Mouse (Mus musculus) limb, embryonic 14.5 days (tissue): ENCODE data around the gene Mapkbp1. TPM values are rescaled to one million over a fixed set of nuclear protein-coding genes. Genes with fewer than 3 reads are reported as not detected.

Experiments used
- ATAC-seq: fragments of 200-750 bp; cut with Nextera tagmentation; 2 replicates; pipeline ENCODE4 v1.8.0; 2017; ENCODE audit warnings: low read depth, moderate number of reproducible peaks, moderate TSS enrichment; ENCODE audit not compliant: low FRiP score
- DNase-seq: peaks from one replicate; pipeline ENCODE4 v3.0.0-alpha.2; 2015; ENCODE audit warnings: low spot score
- H3K27ac ChIP-seq: fragments of 300-500 bp; sonication (generic); replicated peaks from 2 replicates; pipeline ENCODE4 v1.5.1; 2014; ENCODE audit warnings: low read depth, mild to moderate bottlenecking, low read length, moderate library complexity, mixed read lengths
- H3K27me3 ChIP-seq: fragments of 300-500 bp; sonication (generic); 2 replicates; pipeline ENCODE4 v1.6.1; 2014; ENCODE audit warnings: low read length, mixed read lengths; ENCODE audit not compliant: control insufficient read depth, insufficient read depth
- H3K36me3 ChIP-seq: fragments of 300-500 bp; sonication (generic); 2 replicates; pipeline ENCODE4 v1.6.1; 2014; ENCODE audit warnings: mild to moderate bottlenecking, low read length, moderate library complexity, mixed read lengths; ENCODE audit not compliant: control insufficient read depth, insufficient read depth
- H3K4me1 ChIP-seq: fragments of 300-500 bp; sonication (generic); 2 replicates; pipeline ENCODE4 v1.6.1; 2014; ENCODE audit warnings: antibody characterized with exemption, low read length, mixed read lengths; ENCODE audit not compliant: control insufficient read depth, insufficient read depth
- H3K4me2 ChIP-seq: fragments of 300-500 bp; sonication (generic); replicated peaks from 2 replicates; pipeline ENCODE4 v1.6.1; 2014; ENCODE audit warnings: low read depth, mild to moderate bottlenecking, low read length, moderate library complexity; ENCODE audit not compliant: severe bottlenecking
- H3K4me3 ChIP-seq: fragments of 300-500 bp; sonication (generic); replicated peaks from 2 replicates; pipeline ENCODE4 v1.5.1; 2014; ENCODE audit warnings: low read length
- H3K9ac ChIP-seq: fragments of 300-500 bp; sonication (generic); 2 replicates; pipeline ENCODE4 v1.6.1; 2014; ENCODE audit warnings: mild to moderate bottlenecking, low read depth, low read length, moderate library complexity; ENCODE audit not compliant: severe bottlenecking
- H3K9me3 ChIP-seq: fragments of 300-500 bp; sonication (generic); 2 replicates; pipeline ENCODE4 v1.6.1; 2016; ENCODE audit warnings: low read length; ENCODE audit not compliant: control insufficient read depth
- POLR2A ChIP-seq: fragments of 200-500 bp; IDR thresholded peaks from 2 replicates; pipeline ENCODE4 v1.8.0; 2012; ENCODE audit warnings: inconsistent platforms, mild to moderate bottlenecking, moderate library complexity, borderline replicate concordance; ENCODE audit not compliant: insufficient read depth, insufficient read length; ENCODE audit errors: extremely low read depth
- WGBS: fragments of 180-500 bp; shearing (Covaris S2); extraction: QIAGEN DNeasy Blood & Tissue Kit; methylation state at CpG from one replicate; pipeline ENCODE4 v1.1.7; 2014; 5-methylcytosine and 5-hydroxymethylcytosine counted together
- polyA plus RNA-seq, 2 experiments: library from polyadenylated mRNA; depleted of rRNA in 1 of 2; stranded (reverse) in 1 of 2; unstranded in 1 of 2; fragments of >200 nt; fragmentation: Nextera tagmentation in 1 of 2; extraction: Ambion mirVana in 1 of 2; gene quantifications; 2 replicates each; pipeline versions ENCODE4 v1.2.1 to v1.2.3; 2012 to 2014

Mapkbp1 gene
- polyA plus RNA-seq, 2 experiments, result 4.2 to 26.2 TPM

DNA sequence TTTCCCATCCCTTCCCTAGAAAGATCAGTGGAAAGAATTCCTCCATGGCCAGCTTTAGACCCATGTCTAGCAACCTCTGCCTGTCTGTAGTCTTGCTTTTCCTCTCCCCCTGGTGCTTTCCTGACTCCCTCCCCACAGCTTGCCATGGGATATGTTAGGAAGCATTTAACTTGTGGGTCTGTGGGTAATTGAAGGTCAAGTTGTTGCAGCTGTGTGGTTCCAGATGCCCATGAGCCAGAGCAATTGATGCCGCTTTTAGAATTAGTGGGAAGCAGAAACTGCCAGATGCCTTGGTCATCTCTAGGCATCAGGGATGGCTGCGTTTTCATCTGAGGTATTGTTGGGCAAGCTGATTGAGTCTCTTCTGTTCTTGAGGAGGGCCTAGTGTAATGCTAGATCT lies 9.1 kb downstream of the Mapkbp1 start:
- Histone ChIP-seq H3K27ac (no peak overlapping the region), H3K9ac (no peak overlapping the region), H3K9me3 (no peaks in the 10 kb centered on the region), H3K36me3 (peaks cover 20% of the 10 kb centered on the region), H3K4me3 (no peak overlapping the region), H3K4me1 (peaks cover 4% of the 10 kb centered on the region; the same call in 1 of the 2 replicates), H3K27me3 (no peaks in the 10 kb centered on the region), H3K4me2 (no peak overlapping the region)
- 62% methylated on average over 2 of the region's 2 CpGs for WGBS
- DNase-seq (no peak), ATAC-seq (no peak)
- TF ChIP-seq POLR2A, result no peak

DNA sequence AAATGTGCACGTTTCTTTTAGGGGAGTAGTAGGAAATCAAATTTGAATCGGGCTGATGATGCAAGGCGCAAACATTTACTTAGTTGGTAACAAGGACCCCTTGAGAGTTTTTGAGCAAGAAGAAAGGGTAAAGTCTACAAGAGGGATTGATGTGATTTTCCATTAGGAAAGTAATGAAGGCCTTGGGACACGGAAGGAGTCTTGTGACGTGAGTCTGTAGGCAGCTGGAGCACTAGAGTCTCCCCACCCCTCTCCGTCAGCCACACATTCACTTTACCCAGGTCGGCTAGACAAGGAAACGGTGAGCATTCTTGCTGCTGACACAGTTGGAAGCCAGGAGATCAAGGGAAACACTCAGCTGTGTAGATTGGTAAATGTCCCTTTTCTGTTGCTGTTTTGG lies 13.4 kb downstream of the Mapkbp1 start:
- Histone ChIP-seq H3K27me3 (no peaks in the 10 kb centered on the region), H3K27ac (no peak overlapping the region), H3K4me1 (no peaks in the 10 kb centered on the region), H3K36me3 (peaks cover 20% of the 10 kb centered on the region), H3K4me2 (no peak overlapping the region), H3K4me3 (no peak overlapping the region), H3K9ac (no peak overlapping the region), H3K9me3 (no peaks in the 10 kb centered on the region)
- DNase-seq (no peak), ATAC-seq (no peak)
- WGBS, result 67% methylated on average over 8 of the region's 8 CpGs
- TF ChIP-seq POLR2A, result no peak

DNA sequence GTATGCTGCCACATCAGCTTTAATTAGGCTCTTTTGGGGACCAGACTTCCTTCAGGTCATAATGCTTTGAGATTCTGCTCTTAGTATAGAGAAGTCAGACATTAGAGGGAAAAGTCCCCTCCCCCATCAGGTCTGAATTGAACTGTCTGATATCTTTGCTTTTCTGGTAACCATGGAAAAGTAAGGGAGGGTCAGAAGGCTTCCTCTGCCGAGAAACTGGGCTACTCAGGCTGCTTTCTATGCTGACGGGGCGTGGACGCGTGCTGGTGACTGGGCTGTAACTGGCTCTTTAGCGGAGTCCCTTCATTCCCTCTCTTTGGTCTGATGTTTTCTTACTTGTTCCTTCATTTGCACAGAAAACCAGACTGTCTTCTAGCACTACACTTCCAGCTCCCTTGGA lies 13.9 kb downstream of the Mapkbp1 start:
- Histone ChIP-seq H3K4me2 (no peak overlapping the region), H3K36me3 (peaks cover 19% of the 10 kb centered on the region), H3K4me3 (no peak overlapping the region), H3K9me3 (no peaks in the 10 kb centered on the region), H3K4me1 (no peaks in the 10 kb centered on the region), H3K9ac (no peak overlapping the region), H3K27ac (no peak overlapping the region), H3K27me3 (no peaks in the 10 kb centered on the region)
- WGBS, result 86% methylated on average over 6 of the region's 6 CpGs
- DNase-seq, result no peak
- TF ChIP-seq POLR2A, result no peak
- ATAC-seq, result no peak

DNA sequence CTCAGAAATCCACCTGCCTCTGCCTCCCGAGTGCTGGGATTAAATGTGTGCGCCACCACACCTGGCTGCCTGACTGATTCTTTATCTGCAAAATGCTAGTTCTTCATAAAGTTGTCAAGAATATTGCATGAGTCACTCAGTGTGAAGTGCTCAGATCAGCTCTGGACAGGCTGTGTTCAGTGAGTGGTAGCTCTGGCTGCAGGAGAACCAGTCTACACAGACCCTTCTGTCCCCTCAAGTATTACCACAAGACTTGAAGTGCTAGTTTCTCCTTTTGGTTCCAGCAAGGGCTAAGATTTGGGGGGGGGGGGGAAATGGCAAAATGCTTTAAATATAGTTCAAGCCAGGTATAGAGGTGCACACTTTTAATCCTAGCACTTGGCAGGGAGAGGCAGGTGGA lies 14.9 kb downstream of the Mapkbp1 start:
- Histone ChIP-seq H3K4me3 (no peak overlapping the region), H3K27me3 (no peaks in the 10 kb centered on the region), H3K4me2 (no peak overlapping the region), H3K36me3 (peaks cover 8% of the 10 kb centered on the region), H3K9me3 (no peaks in the 10 kb centered on the region), H3K4me1 (no peaks in the 10 kb centered on the region), H3K9ac (no peak overlapping the region), H3K27ac (no peak overlapping the region)
- no peak for TF ChIP-seq POLR2A
- ATAC-seq (no peak), DNase-seq (no peak)
- WGBS, result 98% methylated on average over 2 of the region's 2 CpGs

DNA sequence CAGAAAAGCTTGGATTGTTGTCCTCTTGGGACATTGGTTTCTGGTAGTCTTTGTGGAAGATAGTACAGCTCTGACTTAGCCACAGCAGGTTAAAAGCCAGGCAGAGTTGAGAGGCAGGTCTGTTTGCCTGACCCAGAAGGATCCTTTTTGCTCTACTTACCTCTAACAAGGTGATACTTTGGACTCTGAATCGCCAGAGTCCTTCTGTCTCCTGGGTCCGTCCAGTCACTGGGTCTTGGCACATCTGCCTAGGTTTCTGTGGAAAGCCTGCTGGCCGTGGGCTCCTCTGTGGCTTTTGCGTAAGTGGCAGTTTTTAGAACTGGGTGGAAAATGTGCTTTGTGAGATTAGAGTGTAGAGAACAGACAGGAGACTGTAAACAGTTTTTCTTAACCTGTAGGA lies 16.5 kb downstream of the Mapkbp1 start:
- TF ChIP-seq POLR2A, result no peak
- no peak for DNase-seq
- WGBS, result 81% methylated on average over 4 of the region's 4 CpGs
- Histone ChIP-seq H3K27ac (no peak overlapping the region), H3K36me3 (no peaks in the 10 kb centered on the region), H3K9ac (no peak overlapping the region), H3K27me3 (no peaks in the 10 kb centered on the region), H3K4me3 (no peak overlapping the region), H3K9me3 (no peaks in the 10 kb centered on the region), H3K4me1 (no peaks in the 10 kb centered on the region), H3K4me2 (no peak overlapping the region)
- no peak for ATAC-seq

DNA sequence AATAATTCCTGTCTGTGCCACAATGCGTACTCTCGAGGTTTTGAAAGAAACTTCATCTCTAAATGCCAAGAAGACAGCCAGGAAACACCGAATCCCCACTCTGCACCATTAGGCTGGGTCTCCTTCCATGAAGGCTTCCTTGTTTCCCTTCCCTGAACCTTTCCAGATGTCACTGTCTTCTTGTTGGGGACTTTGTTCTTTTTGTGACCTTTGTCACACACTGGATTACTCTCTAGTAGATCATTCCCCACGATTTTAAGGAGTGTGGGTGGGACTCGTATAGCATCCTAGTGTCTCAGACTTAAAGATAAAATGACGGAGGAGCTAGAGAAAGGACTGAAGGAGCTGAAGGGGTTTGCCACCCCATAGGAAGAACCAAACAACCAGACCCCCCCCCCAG lies 18.4 kb downstream of the Mapkbp1 start:
- Histone ChIP-seq H3K27ac (no peak overlapping the region), H3K4me3 (no peak overlapping the region), H3K4me1 (peaks cover 12% of the 10 kb centered on the region), H3K9me3 (no peaks in the 10 kb centered on the region), H3K9ac (no peak overlapping the region), H3K27me3 (no peaks in the 10 kb centered on the region), H3K4me2 (no peak overlapping the region), H3K36me3 (no peaks in the 10 kb centered on the region)
- ATAC-seq, result no peak
- no peak for TF ChIP-seq POLR2A
- DNase-seq, result no peak
- 85% methylated on average over 6 of the region's 6 CpGs for WGBS
